Mouse (Mus musculus): ENCODE measurements around the gene Caskin1. TPM values are rescaled to one million over a fixed set of nuclear protein-coding genes. Genes with fewer than 3 reads are reported as not detected.

The Caskin1 gene
- polyA plus RNA-seq, 1 experiment from 2014 or later: 9.1 TPM

DNA sequence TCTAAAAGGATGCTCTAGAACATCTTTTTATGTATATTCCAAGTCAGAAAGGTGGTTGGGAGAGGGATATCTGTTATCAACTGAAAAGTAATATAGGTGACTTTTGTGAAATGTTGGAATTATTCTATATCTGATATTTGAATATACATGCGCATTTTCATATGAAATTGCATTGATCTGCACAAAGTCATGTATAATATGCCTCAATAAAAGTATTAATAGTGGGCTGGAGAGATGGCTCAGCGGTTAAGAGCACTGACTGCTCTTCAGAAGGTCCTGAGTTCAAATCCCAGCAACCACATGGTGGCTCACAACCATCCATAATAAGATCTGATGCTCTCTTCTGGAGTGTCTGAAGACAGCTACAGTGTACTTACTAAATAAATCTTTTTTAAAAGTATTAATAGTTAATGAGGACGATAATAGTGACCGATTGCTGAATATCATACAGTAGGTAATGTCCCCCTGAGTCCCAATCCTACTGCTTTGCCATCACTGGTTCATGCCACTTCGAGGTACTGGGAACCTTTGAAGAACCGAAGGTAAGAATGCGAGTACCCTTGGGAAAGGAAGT lies 19.0 kb upstream of the Caskin1 start:
- peak overlapping the region; percentile 80 for H3K27ac ChIP-seq (ENCODE audit: low read depth, low read length)
- H3K36me3 ChIP-seq (ENCODE audit: control insufficient read depth, insufficient read depth, low read length): peaks cover 22% of the 10 kb centered on the region
- 16% methylated on average over 7 of the region's 7 CpGs for WGBS
- peak overlapping the region; percentile 81 for H3K4me2 ChIP-seq (ENCODE audit: low read length)
- H3K9me3 ChIP-seq (replicated peaks; ENCODE audit: control insufficient read depth, low read length): no peaks in the 10 kb centered on the region
- peak overlapping the region; percentile 83 for H3K9ac ChIP-seq (ENCODE audit: low read length)
- H3K27me3 ChIP-seq (replicated peaks; ENCODE audit: control insufficient read depth, insufficient read depth, low read length): no peaks in the 10 kb centered on the region
- peak overlapping the region; percentile 81 for H3K4me3 ChIP-seq (ENCODE audit: low read depth, low read length)
- H3K4me1 ChIP-seq (ENCODE audit: control insufficient read depth, insufficient read depth, low read length): peaks cover 17% of the 10 kb centered on the region
- ATAC-seq (no peak), DNase-seq (ENCODE audit: low spot score) (no peak)

DNA sequence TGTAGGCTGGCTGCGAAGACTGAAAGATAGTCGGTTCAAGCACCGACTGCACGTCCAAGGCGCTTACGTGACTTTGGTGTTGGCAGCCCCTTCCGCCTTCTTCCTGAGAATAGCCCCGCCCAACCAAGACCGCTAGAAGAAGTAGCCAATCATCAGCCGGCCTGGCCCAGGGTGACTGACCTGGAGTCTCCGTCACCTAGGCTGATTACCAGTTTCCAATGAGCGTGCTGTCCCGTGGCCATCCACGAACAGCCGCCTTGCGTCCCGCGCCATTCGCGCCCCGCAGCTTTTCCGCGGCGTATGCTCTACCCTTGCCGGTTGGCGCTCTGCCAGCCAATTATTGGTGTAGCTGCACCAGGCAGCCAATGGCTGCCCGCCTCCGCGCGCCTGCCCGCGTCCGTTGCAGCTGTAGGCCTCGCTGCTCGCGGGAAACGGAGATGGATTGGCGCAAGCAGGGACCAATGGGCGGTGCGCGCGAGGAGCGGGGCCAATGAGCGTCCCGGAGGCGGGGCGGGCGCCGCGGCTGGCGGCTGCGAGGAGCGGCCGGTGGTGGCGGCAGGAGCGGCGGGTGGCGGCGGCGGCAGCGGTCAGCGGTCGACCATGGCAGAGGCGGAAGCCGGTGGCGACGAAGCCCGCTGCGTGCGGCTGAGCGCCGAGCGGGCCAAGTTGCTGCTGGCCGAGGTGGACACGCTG lies 18.3 kb upstream of the Caskin1 start, which contains the start of the genes E4f1 and Pgp:
Gene E4f1 (minus strand): TSS at position 404 of the 693 bp plus-strand sequence.
Gene Pgp (plus strand): TSS at position 483 of the 693 bp plus-strand sequence.
- no peaks in the 10 kb centered on the region for H3K27me3 ChIP-seq (replicated peaks; ENCODE audit: control insufficient read depth, insufficient read depth, low read length)
- H3K9ac ChIP-seq (ENCODE audit: low read length): peak within 1 kb of the TSS; percentile 83
- H3K4me3 ChIP-seq (ENCODE audit: low read depth, low read length): peak within 1 kb of the TSS; percentile 81
- WGBS: under 1% methylated on average over 73 of the region's 75 CpGs
- H3K36me3 ChIP-seq (ENCODE audit: control insufficient read depth, insufficient read depth, low read length): peaks cover 28% of the 10 kb centered on the region
- no peaks in the 10 kb centered on the region for H3K9me3 ChIP-seq (replicated peaks; ENCODE audit: control insufficient read depth, low read length)
- H3K4me2 ChIP-seq (ENCODE audit: low read length): peak within 1 kb of the TSS; percentile 81
- H3K27ac ChIP-seq (ENCODE audit: low read depth, low read length): peak within 1 kb of the TSS; percentile 80
- peak; percentile 99 for ATAC-seq
- peak; percentile 100 for DNase-seq (ENCODE audit: low spot score)
- peaks cover 17% of the 10 kb centered on the region for H3K4me1 ChIP-seq (ENCODE audit: control insufficient read depth, insufficient read depth, low read length)

DNA sequence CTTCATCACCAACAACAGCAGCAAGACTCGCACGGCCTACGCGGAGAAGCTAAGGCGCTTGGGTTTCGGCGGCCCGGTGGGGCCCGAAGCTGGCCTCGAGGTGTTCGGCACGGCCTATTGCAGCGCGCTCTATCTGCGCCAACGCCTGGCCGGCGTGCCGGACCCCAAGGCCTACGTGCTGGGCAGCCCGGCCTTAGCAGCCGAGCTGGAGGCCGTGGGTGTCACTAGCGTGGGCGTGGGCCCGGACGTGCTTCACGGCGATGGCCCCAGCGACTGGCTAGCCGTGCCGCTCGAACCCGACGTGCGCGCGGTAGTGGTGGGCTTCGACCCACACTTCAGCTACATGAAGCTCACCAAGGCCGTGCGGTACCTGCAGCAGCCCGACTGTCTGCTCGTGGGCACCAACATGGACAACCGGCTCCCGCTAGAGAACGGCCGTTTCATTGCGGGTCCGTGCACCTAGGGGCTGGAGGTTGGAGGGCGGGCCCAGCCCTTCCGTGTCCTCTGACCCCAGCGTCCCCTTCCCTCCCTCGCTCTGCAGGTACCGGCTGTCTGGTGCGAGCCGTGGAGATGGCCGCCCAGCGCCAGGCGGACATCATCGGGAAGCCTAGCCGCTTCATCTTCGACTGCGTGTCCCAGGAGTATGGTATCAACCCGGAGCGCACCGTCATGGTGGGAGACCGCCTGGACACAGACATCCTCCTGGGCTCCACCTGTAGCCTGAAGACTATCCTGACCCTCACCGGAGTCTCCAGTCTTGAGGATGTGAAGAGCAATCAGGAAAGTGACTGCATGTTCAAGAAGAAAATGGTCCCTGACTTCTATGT lies 17.5 kb upstream of the Caskin1 start:
- Histone ChIP-seq H3K9me3 (replicated peaks; ENCODE audit: control insufficient read depth, low read length) (no peaks in the 10 kb centered on the region), H3K9ac (ENCODE audit: low read length) (peak overlapping the region; percentile 83), H3K4me2 (ENCODE audit: low read length) (peak overlapping the region; percentile 81), H3K27ac (ENCODE audit: low read depth, low read length) (peak overlapping the region; percentile 72), H3K4me3 (ENCODE audit: low read depth, low read length) (peak overlapping the region; percentile 81), H3K27me3 (replicated peaks; ENCODE audit: control insufficient read depth, insufficient read depth, low read length) (no peaks in the 10 kb centered on the region), H3K4me1 (ENCODE audit: control insufficient read depth, insufficient read depth, low read length) (peaks cover 17% of the 10 kb centered on the region), H3K36me3 (ENCODE audit: control insufficient read depth, insufficient read depth, low read length) (peaks cover 36% of the 10 kb centered on the region)
- under 1% methylated on average over 68 of the region's 68 CpGs for WGBS
- DNase-seq (ENCODE audit: low spot score) (no peak), ATAC-seq (no peak)

DNA sequence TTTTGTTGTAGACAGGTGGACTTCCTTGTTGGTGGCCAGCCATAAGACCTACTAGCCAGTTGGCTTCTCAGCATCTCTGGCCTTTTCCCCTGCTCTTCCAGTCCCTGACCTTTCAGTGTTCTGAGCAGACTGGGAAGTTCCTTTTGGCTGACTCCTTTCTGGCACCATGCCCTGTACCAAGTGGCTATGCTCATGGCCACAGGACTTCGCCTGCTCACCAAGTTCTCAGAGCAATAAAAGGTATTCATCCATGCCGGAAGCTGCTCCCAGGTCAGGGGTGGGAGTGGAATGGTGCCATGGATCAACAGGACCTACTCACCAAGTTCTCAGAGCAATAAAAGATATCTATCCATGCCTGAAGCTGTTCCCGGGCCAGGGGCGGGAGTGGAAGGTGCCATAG lies 15.9 kb upstream of the Caskin1 start:
- Histone ChIP-seq H3K4me3 (ENCODE audit: low read depth, low read length) (0 out of 2 replicates have a peak overlapping the region, but pooled peaks have one; percentile 81), H3K9me3 (replicated peaks; ENCODE audit: control insufficient read depth, low read length) (no peaks in the 10 kb centered on the region), H3K4me1 (ENCODE audit: control insufficient read depth, insufficient read depth, low read length) (peaks cover 17% of the 10 kb centered on the region), H3K27me3 (replicated peaks; ENCODE audit: control insufficient read depth, insufficient read depth, low read length) (no peaks in the 10 kb centered on the region), H3K27ac (ENCODE audit: low read depth, low read length) (no peak overlapping the region), H3K4me2 (ENCODE audit: low read length) (peak overlapping the region; percentile 81), H3K36me3 (ENCODE audit: control insufficient read depth, insufficient read depth, low read length) (peaks cover 52% of the 10 kb centered on the region), H3K9ac (ENCODE audit: low read length) (0 out of 2 replicates have a peak overlapping the region, but pooled peaks have one; percentile 83)
- ATAC-seq: no peak
- DNase-seq (ENCODE audit: low spot score): no peak
- 84% methylated on average over 4 of the region's 4 CpGs for WGBS

DNA sequence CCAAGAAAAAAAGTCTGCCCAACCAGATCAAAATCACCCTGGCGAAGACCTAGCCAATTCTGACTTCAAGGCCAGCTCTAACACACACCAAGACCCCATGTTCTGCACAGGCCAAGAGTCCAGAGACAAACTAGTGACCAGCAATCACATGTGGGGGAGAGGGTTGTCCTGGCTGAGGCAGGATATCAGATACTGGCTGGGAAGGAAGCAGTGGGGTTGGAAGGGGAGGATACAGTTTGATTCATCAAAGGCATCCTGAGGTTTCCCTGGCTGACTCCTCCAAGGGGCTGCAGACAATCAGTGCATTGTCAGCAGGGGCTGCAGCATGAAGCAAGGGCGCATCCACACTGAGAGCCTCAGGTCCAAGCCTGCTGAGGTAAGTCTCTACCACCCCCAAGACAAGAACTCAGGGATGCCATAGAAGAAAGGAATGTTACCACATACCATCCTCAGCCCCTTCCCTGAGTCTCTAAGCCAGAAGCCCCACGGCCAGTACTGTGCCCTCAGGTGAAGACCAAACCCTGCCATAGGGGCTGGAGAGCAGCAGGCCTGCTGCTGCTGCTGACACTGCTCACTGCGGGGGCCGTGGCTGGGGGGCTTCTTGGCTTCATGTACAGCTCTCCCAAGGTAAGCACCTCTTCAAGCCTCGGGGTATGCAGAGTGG lies 14.7 kb upstream of the Caskin1 start, which contains the start of gene Bricd5:
Gene Bricd5 (plus strand): TSS at position 273 of the 664 bp plus-strand sequence.
- peaks cover 54% of the 10 kb centered on the region for H3K36me3 ChIP-seq (ENCODE audit: control insufficient read depth, insufficient read depth, low read length)
- DNase-seq (ENCODE audit: low spot score) (no peak), ATAC-seq (no peak)
- no peaks in the 10 kb centered on the region for H3K9me3 ChIP-seq (replicated peaks; ENCODE audit: control insufficient read depth, low read length)
- H3K9ac ChIP-seq (ENCODE audit: low read length): 0 out of 2 replicates have a peak within 1 kb of the TSS, but pooled peaks have one; percentile 83
- H3K27me3 ChIP-seq (replicated peaks; ENCODE audit: control insufficient read depth, insufficient read depth, low read length): no peaks in the 10 kb centered on the region
- peaks cover 22% of the 10 kb centered on the region for H3K4me1 ChIP-seq (ENCODE audit: control insufficient read depth, insufficient read depth, low read length)
- no peak within 1 kb of the TSS for H3K27ac ChIP-seq (ENCODE audit: low read depth, low read length)
- H3K4me3 ChIP-seq (ENCODE audit: low read depth, low read length): no peak within 1 kb of the TSS
- 77% methylated on average over 6 of the region's 6 CpGs for WGBS
- no peak within 1 kb of the TSS for H3K4me2 ChIP-seq (ENCODE audit: low read length)

DNA sequence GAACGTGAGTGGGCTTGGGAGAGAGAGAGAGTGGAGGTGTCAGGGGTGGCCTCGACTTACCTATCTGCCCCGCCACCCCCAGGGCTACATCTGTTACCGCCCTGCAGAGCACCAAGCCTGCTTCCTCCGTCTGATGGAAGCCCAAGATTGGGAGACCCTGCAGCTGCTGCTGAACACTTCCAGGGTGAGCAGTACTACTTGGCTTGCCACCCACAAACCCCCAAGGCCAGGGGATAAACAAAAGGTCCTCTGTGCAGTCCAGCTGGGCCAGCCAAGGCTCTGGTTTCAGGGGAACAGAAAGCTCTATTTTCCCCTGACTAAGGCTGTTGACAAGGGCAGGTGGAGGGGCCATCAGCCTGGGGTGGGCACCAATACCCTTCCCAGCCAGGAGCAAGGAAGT lies 13.8 kb upstream of the Caskin1 start:
- H3K36me3 ChIP-seq (ENCODE audit: control insufficient read depth, insufficient read depth, low read length): peaks cover 54% of the 10 kb centered on the region
- H3K27ac ChIP-seq (ENCODE audit: low read depth, low read length): no peak overlapping the region
- no peak overlapping the region for H3K9ac ChIP-seq (ENCODE audit: low read length)
- DNase-seq (ENCODE audit: low spot score): no peak
- no peaks in the 10 kb centered on the region for H3K27me3 ChIP-seq (replicated peaks; ENCODE audit: control insufficient read depth, insufficient read depth, low read length)
- H3K4me2 ChIP-seq (ENCODE audit: low read length): no peak overlapping the region
- no peak overlapping the region for H3K4me3 ChIP-seq (ENCODE audit: low read depth, low read length)
- WGBS: 84% methylated on average over 5 of the region's 5 CpGs
- peaks cover 22% of the 10 kb centered on the region for H3K4me1 ChIP-seq (ENCODE audit: control insufficient read depth, insufficient read depth, low read length)
- no peak for ATAC-seq
- H3K9me3 ChIP-seq (replicated peaks; ENCODE audit: control insufficient read depth, low read length): no peaks in the 10 kb centered on the region

DNA sequence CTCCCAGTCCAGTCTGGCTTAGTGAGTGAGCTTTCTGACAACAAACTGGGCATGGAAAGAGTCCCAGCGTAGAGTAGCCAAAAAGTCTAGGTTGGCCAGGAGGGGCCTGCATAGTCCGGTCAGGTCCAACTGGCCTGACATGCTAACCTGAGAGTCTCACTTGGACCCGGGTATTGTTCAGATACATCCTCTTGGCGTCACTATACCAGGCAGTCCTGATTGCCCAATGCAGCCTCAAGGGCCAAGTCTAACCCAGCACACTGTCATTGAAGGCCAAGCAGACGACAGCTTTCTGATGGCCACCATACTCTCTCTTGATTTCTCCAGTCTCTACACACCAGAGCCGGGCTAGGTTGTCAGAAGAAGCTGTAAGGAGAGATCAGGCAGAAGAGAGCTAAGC lies 12.8 kb upstream of the Caskin1 start:
- no peak overlapping the region for H3K4me2 ChIP-seq (ENCODE audit: low read length)
- H3K9me3 ChIP-seq (replicated peaks; ENCODE audit: control insufficient read depth, low read length): no peaks in the 10 kb centered on the region
- no peak overlapping the region for H3K9ac ChIP-seq (ENCODE audit: low read length)
- 88% methylated on average over 6 of the region's 6 CpGs for WGBS
- H3K27ac ChIP-seq (ENCODE audit: low read depth, low read length): no peak overlapping the region
- H3K27me3 ChIP-seq (replicated peaks; ENCODE audit: control insufficient read depth, insufficient read depth, low read length): no peaks in the 10 kb centered on the region
- ATAC-seq (no peak), DNase-seq (ENCODE audit: low spot score) (no peak)
- H3K4me3 ChIP-seq (ENCODE audit: low read depth, low read length): no peak overlapping the region
- H3K36me3 ChIP-seq (ENCODE audit: control insufficient read depth, insufficient read depth, low read length): peaks cover 54% of the 10 kb centered on the region
- H3K4me1 ChIP-seq (ENCODE audit: control insufficient read depth, insufficient read depth, low read length): peaks cover 22% of the 10 kb centered on the region

DNA sequence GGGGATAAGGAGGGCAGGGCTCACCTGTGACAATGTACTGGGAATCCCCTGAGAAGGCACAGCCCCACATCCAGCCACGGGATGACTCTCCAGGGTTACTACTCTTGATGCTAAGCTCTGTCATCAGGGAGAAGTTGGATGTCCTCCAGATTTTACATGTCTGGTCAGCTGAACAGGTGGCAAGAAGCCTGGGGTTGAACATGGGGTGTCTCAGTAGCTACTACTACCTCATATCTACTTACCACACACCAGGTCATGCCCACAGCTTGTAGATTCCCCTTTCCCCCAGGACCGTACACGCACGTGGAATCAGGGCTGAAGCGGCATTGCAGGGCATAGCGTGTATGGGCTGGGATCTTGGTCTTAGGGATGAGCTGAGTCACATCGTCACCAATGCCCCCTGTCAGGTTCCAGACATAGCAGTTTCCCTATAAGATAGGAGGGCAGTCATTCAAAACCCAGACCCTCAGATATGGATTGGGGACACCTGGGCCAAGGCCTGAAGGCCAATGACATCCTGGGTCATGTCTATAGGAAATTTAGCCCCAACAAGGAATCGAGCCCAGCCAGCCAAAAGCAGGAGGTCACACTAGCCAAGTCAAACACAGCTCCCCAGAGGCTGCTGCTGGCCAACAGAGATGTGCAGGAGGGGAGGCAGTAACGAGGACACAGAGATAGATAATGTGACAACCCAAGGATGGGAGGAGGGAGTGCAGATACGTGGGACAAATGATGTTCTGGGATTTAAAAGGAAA lies 12.2 kb upstream of the Caskin1 start:
- WGBS: 95% methylated on average over 10 of the region's 10 CpGs
- Histone ChIP-seq H3K9me3 (replicated peaks; ENCODE audit: control insufficient read depth, low read length) (no peaks in the 10 kb centered on the region), H3K36me3 (ENCODE audit: control insufficient read depth, insufficient read depth, low read length) (peaks cover 54% of the 10 kb centered on the region), H3K27me3 (replicated peaks; ENCODE audit: control insufficient read depth, insufficient read depth, low read length) (no peaks in the 10 kb centered on the region), H3K4me3 (ENCODE audit: low read depth, low read length) (no peak overlapping the region), H3K9ac (ENCODE audit: low read length) (no peak overlapping the region; the same call in 1 of the 2 replicates), H3K4me2 (ENCODE audit: low read length) (no peak overlapping the region), H3K27ac (ENCODE audit: low read depth, low read length) (no peak overlapping the region), H3K4me1 (ENCODE audit: control insufficient read depth, insufficient read depth, low read length) (peaks cover 20% of the 10 kb centered on the region)
- no peak for DNase-seq (ENCODE audit: low spot score)
- no peak for ATAC-seq

All from forebrain, embryonic 14.5 days (tissue).